Mouse (Mus musculus) brain, embryonic 14.5 days (tissue): Measurements from ENCODE around the gene Dnajc4.

Experiments
- CTCF ChIP-seq: fragments of 200-500 bp; IDR thresholded peaks from 2 replicates; pipeline ENCODE4 v1.5.1; 2012; ENCODE audit warnings: inconsistent platforms, mild to moderate bottlenecking, moderate library complexity, borderline replicate concordance; ENCODE audit not compliant: insufficient read depth, insufficient read length; ENCODE audit errors: extremely low read depth
- POLR2A ChIP-seq: fragments of 200-500 bp; IDR thresholded peaks from 2 replicates; pipeline ENCODE4 v1.6.1; 2012; ENCODE audit warnings: mild to moderate bottlenecking, inconsistent platforms, borderline replicate concordance; ENCODE audit not compliant: poor library complexity, insufficient read depth, insufficient read length, severe bottlenecking; ENCODE audit errors: extremely low read depth

- TF ChIP-seq CTCF (no peak), POLR2A (no peak)
Measured at GRCm38 (mm10) chr19:6983621-6984020, 8.8 kb downstream of the Dnajc4 start.
